Mouse (Mus musculus) liver, embryonic 14 days (tissue): ENCODE results near the gene Olfr1279. TPM values are rescaled to one million over a fixed set of nuclear protein-coding genes. Genes with fewer than 3 reads are reported as not detected.

Experiments used
- polyA plus RNA-seq: library from polyadenylated mRNA; depleted of rRNA; stranded (reverse); fragments of >200 nt; gene quantifications from 2 replicates; pipeline ENCODE4 v1.2.3, GENCODE M21; 2012; rRNA removed

Gene Olfr1279
- not detected in 2 replicates for polyA plus RNA-seq

DNA sequence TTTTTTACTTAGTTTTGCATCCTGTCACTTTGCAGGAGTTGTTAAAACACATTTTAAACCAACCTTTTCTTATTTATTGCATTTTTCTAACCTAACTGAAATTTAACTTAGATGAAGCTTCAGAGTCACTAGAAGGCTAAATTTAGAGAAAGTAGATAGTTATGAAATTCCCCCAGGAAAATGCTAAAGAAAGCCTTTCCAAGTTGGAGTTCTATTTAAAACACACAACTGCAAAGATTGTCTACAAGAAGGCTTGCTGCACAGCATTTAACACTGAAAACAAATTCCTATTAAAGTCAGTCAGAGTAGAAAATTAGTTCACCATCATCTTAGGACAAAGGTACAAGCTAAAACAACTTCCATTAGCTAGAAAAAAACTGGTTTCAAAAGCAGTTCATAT lies at the start of gene Olfr1279:
Olfr1279 (plus strand) TSS at position 262 of the 400 bp plus-strand sequence.

DNA sequence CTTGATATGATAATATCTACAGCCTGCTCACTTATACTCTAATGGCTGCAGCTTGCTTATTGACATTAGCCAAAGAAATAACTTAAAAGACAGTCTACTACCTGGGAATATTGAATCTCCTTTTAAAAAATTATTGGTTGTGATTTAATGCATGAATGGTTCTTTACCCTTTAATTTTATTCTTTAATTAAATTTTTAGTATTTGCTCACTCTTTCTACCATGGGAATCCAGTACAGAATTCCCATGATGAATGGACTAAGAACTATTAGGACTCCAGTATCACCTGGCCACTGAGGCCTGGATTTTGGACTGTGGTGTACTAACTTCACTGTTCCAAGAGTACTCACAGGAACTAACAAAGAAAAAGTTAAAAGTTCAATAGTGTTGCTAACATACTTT lies 46.2 kb upstream of the Olfr1279 start, which contains the start of gene Olfr1276:
Olfr1276 (plus strand) TSS at position 301 of the 400 bp plus-strand sequence.

GRCm38 (mm10) chr2:111274006-111274405 lies 26.4 kb upstream of the Olfr1279 start, which contains the start of gene Olfr1277:
Gene Olfr1277 (minus strand): TSS chr2:111274106.

DNA sequence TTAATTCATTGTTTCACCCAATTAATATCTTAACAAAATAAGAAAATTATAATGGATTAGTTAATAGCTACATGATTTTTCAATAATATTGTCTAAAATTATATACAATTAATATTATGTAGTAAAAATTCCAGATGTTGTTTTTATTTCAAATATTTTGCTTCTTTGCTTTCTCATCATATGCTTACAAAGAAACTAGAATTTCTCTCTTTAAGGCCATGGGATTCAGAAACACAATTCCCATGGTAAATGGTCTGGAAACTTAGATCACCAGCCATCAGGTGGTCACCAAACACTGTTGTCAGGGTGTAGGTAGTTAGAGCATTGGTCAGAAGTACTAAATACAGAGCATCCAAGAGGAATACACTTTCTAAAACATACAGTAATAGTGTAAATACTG lies 10.6 kb upstream of the Olfr1279 start, which contains the start of gene Olfr1278:
Olfr1278 (plus strand) TSS at position 301 of the 400 bp plus-strand sequence.

GRCm38 (mm10) chr2:111313717-111314116 lies 13.3 kb downstream of the Olfr1279 start, which contains the start of gene Olfr1280:
Gene Olfr1280 (plus strand): TSS chr2:111314017.

GRCm38 (mm10) chr2:111326220-111326619 lies 25.8 kb downstream of the Olfr1279 start, which contains the start of gene Olfr1281:
Gene Olfr1281 (plus strand): TSS chr2:111326520.

DNA sequence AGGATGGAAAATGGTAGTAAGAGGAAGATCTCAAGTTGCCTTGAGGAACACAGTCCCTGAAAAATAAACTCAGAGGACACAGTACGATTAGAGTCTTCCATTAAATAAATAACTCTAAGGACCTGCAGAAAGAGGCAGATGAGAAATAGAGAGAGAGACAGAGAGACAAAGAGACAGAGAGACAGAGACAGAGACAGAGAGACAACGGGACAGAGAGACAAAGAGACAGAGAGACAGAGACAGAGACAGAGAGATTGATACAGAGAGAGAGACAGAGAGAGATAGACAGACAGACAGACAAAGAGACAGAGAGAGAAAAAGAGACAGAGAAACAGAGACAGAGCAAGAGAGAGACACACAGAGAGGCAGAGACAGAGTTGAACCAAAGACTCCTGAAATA lies 35.5 kb downstream of the Olfr1279 start, which contains the start of gene Olfr1282:
Olfr1282 (minus strand) TSS at position 101 of the 400 bp plus-strand sequence.

Other genes starting within 250 kb of the Olfr1279 start
- not detected in 2 replicates for gene Gm13941, start 194.7 kb upstream of the Olfr1279 start, polyA plus RNA-seq
- gene Gm15130, start 147.7 kb upstream of the Olfr1279 start, polyA plus RNA-seq: not detected in 2 replicates
- gene 4930430A15Rik, start 71.0 kb upstream of the Olfr1279 start, polyA plus RNA-seq: not detected in 2 replicates
- gene Olfr1275, start 65.3 kb upstream of the Olfr1279 start, polyA plus RNA-seq: not detected in 2 replicates
- gene Olfr1276, start 46.1 kb upstream of the Olfr1279 start, polyA plus RNA-seq: not detected in 2 replicates
- gene Olfr1277, start 26.5 kb upstream of the Olfr1279 start, polyA plus RNA-seq: not detected in 2 replicates
- not detected in 2 replicates for gene Olfr1278, start 10.5 kb upstream of the Olfr1279 start, polyA plus RNA-seq
- gene Olfr1280, start 13.4 kb downstream of the Olfr1279 start, polyA plus RNA-seq: not detected in 2 replicates
- gene Olfr1281, start 25.9 kb downstream of the Olfr1279 start, polyA plus RNA-seq: not detected in 2 replicates
- not detected in 2 replicates for gene Olfr1282, start 35.4 kb downstream of the Olfr1279 start, polyA plus RNA-seq
- not detected in 2 replicates for gene Olfr1283, start 66.2 kb downstream of the Olfr1279 start, polyA plus RNA-seq
- not detected in 2 replicates for gene Olfr1284, start 74.9 kb downstream of the Olfr1279 start, polyA plus RNA-seq
- gene Olfr1286, start 122.5 kb downstream of the Olfr1279 start, polyA plus RNA-seq: not detected in 2 replicates
- gene Olfr1287, start 148.5 kb downstream of the Olfr1279 start, polyA plus RNA-seq: not detected in 2 replicates
- gene Olfr1288, start 173.5 kb downstream of the Olfr1279 start, polyA plus RNA-seq: not detected in 2 replicates
- not detected in 2 replicates for gene Olfr1289, start 180.2 kb downstream of the Olfr1279 start, polyA plus RNA-seq
- gene Olfr1290, start 193.2 kb downstream of the Olfr1279 start, polyA plus RNA-seq: not detected in 2 replicates
- not detected in 2 replicates for gene Olfr1291-ps1, start 196.5 kb downstream of the Olfr1279 start, polyA plus RNA-seq
- not detected in 2 replicates for gene Olfr1293-ps, start 224.6 kb downstream of the Olfr1279 start, polyA plus RNA-seq
- gene Olfr1294, start 239.7 kb downstream of the Olfr1279 start, polyA plus RNA-seq: not detected in 2 replicates